Mouse (Mus musculus) brain, embryonic 18.5 days (tissue): ENCODE measurements at regions not wholly inside any gene's neighbourhood (a gene's known extent, or its start where the extent isn't known, plus 50 kb on each side); places are given as distances from the start of the nearest gene placed in this dataset.

ENCODE experiments used
- DNase-seq: peaks from one replicate; pipeline ENCODE4 v3.0.0-alpha.2; 2012; ENCODE audit warnings: low read depth, low spot score

DNA sequence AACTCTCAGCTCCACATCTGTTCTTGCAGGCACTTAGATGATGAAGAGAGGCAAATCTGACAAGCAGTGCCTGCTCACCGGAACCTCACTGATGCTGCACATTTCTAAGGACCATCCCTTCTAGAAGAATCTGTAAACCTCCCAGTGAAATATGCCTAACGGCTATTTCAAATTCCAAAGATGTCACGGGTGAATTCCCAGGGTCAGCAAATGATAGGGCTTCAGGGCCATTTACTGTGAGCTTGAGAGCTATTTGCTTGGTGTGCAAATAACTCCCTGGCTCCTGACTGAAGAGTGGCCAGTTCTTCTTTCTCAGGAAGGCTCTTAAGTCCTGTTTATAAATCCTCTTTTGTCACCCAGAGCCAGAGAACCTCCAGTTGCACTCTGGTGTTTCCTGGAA is 135.3 kb downstream of the Tmx1 start:
- no peak for DNase-seq

- DNase-seq = no peak
Measured at GRCm38 (mm10) chr12:70589315-70589742, 136.4 kb downstream of the Tmx1 start.

GRCm38 (mm10) chr12:70590456-70591050 is 137.7 kb downstream of the Tmx1 start:
- no peak for DNase-seq

- no peak for DNase-seq
Measured at GRCm38 (mm10) chr12:70592821-70593220, 139.9 kb downstream of the Tmx1 start.

DNA sequence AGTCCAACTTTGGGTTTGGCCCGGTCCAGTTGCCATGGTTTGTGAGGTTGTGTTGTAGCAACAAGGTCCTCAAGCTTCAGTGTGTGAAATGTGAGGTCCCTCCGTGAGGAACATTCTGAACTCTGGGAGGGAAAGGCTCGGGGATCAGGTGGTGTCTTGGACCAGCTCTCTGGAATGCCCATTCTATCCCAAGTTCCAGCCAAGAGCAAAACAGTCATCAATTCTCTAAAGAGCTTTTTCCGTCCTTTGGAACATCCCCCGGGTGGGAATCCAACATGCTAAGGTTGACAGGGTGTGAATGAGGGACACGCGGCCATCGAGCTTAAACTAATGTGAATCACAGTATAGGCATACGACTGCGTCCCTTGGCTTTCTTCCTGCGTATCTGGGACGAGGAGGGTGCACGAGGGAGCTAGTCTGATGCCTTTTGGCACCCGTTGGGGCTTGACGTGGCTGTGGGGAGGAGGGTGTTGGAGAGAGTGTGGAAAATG is 145.4 kb downstream of the Tmx1 start:
- DNase-seq = no peak

DNA sequence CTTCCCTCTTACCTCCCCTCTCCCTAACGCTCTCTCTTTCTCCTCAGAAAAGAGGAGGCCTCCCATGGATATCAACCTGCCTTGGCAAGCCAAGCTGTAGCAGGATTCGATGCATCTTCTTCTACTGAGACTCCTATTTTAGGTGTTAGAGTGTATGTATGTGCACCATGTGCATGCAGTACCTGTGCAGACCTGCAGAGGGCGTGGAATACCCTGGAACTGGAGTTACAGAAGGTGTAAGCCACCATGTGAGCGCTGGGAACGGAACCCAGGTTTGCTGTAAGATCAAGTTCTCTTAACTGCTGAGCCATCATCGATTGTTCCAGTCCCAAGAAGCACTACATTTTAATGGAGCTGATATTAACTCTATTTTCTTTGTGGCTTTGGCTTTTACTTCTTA is 146.8 kb downstream of the Tmx1 start:
- DNase-seq = no peak

DNA sequence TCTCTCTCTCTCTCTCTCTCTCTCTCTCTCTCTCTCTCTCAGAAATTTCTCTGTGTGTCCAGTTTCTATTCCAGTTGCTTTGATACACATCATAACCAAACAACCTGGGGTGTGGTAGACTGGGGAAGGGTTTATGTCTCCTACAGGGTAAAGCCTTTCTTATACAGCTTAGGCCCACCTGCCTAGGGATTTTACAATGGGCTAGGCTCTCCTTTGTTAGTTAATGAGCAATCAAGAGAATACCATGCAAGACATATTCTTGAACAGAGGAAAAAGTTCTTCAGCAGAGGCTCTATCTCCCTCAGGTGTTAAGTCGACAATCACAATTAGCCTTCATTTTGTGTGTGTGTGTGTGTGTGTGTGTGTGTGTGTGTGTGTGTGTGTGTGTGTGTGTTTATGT is 151.0 kb downstream of the Tmx1 start:
- no peak for DNase-seq

DNA sequence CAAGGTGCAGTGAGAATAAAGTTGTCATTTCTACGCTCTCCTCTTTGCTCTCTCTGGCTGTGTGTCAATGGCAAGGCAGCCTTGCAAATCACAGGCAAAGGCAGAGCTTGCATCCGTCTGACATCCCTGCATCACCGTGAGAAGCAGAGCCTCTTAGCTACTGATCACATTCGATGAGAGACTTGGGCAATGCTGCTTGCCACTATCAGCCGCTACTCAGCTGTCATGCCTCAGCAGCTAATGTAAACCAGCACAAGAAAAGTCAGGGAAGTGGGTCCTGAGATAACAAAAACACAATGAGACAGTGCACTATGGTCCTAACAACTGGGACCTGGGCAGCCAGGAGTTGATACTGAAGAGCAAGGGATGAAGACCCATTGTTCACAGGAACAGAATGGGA is 155.8 kb downstream of the Tmx1 start:
- DNase-seq = no peak

- DNase-seq = no peak
Measured at GRCm38 (mm10) chr12:70609116-70609871, 156.4 kb downstream of the Tmx1 start.

- DNase-seq = no peak
Measured at GRCm38 (mm10) chr12:70611891-70612290, 159.0 kb downstream of the Tmx1 start.

DNA sequence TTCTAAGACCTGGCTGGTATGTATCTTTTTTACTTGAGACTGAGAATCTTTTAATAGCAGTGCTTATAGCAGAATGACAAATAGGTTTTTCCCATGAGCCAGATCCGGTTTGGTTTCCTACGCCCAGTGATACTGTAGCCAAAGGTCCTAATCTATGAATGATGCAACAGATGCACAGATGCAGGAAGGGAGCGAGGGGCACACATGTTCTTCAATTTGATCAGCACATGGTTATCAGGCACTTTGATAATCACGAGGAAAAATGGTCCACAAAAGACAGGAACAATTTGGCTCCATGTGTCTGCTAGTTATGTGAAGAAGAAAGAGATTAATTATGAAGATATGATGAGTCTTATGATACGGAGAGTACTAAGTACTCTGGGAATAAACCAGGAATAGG is 160.3 kb downstream of the Tmx1 start:
- DNase-seq = no peak

DNA sequence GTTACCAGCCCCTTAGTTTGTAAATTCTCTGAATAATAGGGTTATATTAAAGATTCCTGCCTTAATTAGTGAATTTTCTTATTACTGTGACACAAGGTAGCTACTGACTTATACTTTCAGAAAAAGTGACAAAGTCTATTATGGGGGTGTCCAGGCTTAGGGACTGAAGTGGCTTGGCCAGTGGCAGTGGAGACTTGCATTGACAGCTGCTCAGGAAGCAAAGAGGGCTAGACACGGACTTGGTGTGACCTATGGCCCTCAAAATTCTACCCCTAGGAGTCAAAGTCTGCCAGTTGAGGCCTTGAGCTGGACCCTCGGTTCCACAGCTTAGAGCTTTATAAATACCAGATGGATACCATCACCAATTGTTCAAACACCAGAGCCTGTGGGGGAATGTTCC is 161.2 kb downstream of the Tmx1 start:
- DNase-seq = no peak

DNA sequence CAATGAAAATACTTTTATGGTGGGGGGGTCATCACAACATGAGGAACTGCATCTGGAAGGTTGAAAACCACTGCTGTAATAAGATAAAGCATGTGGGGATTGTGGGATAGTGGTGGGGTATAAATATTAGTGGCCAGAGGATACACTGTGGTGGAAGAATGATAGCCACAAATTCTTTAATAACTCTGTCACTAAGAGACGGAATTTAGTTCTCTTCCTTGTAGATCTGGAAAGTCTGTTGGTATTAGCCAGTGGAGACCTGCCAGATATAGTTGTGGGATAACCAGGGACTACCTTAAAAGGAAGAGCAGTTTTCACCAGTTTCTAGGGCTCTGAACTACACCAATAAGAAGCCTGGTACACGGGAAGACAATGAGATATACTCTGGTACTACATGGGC is 161.8 kb downstream of the Tmx1 start:
- no peak for DNase-seq

- DNase-seq = no peak
Measured at GRCm38 (mm10) chr12:70615123-70615522, 162.2 kb downstream of the Tmx1 start.

DNA sequence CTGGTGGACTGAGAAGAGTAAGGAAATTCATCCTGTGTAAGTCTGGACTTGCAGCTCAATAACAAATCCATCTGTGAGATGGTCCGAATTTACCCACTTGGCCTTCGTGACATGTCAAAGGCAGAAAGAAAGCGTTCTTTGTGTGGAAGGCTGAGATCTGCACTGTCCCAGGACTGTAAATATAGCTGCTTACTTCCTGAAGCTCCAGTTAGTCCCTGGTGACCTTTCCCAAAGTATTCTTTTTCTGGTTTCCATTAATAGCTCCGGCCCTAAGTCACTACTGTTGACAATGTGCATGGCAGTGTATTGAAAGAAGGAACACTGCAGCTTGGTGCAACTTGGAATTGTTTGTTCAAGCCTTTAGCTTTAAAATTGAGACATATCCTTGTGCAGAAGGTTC is 163.2 kb downstream of the Tmx1 start:
- DNase-seq = no peak

DNA sequence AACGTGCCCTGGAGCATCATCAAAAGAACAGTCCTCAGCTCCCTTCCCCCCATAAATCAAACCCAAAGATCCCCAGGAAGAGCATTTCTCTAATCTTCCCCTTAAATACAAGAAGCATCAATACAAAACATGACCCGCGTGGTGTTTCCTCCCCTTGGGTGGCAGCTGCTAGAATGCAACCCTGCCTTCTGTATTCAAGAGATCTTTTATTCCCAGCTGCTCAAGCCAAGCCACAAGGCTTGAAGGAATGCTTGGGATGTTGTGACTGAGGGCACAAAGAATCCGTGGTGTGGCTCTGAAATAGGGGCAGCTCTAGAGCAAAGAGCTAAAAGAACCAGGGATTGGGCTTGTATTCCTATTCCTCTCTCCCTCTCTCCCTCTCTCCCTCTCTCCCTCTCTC is 163.6 kb downstream of the Tmx1 start:
- no peak for DNase-seq

DNA sequence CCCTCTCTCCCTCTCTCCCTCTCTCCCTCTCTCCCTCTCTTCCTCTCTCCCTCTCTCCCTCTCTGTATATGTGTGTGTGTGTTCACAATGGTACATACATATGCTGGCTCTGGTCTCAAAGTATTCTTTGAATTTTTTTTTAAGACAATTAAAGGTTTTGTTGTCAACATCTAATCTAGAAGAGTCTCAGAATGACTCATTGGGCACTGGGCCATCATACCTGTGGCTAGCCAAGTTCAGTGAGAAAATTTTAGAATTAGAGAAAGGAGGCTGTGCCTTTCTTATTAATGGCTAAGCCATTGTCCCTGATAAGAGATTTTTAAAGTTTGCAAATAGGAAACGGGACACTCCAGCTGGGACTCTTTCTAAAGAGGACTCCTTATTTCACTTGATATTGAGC is 164.1 kb downstream of the Tmx1 start:
- DNase-seq = no peak

DNA sequence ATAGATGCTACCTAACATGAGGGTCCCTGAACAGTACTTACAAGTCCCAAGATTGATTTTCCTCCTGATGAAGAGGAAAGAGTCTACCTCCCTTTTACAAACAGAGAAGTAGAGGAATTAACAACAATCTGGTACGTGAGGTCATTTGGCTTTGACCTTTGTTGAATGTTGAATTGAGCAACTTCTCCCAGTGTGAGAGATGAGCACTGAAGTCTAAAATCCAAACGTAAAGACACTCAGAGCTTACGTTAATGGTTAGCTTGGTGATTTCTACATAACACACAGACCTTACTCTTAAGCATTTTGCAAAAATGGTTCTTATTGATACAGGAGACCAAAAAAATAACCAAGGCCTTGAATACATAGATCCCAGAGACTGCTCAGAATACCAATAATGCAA is 165.1 kb downstream of the Tmx1 start:
- no peak for DNase-seq

GRCm38 (mm10) chr12:70619436-70619835 is 166.5 kb downstream of the Tmx1 start:
- DNase-seq = no peak

- no peak for DNase-seq
Measured at GRCm38 (mm10) chr12:70622019-70622418, 169.1 kb downstream of the Tmx1 start.

- DNase-seq = peak; percentile 42
Measured at GRCm38 (mm10) chr12:70624298-70624980, 171.5 kb downstream of the Tmx1 start.

- no peak for DNase-seq
Measured at GRCm38 (mm10) chr12:70627638-70628037, 174.7 kb downstream of the Tmx1 start.
